In the genomic region with DNA sequence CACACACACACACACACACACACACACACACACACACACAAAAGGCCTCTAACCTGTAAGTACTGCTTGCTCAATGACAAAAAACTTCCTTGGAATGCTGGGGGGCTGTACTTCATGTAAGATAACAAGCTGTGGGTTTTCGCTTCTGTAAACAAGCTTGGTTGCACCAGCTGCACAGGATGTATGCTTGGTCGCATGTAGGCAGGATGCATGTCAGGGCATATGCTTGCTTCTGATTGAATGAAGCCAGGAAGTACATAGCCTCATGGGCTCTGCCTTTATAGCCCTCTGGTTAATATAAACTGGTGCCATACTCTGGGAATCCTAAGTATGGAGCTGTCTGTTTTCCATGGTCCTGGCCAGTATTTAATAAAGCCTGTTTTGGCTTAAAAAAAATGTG, we compare ENCODE assay signal across 20 mouse cellular contexts. TPM values are rescaled to one million over a fixed set of nuclear protein-coding genes. Genes with fewer than 3 reads are reported as not detected.
A peak's percentile ranks its signal among the peaks of the same experiment; 100 is the strongest.
DNase-seq lines count a peak whose midpoint lies in the region; ATAC-seq and TF ChIP-seq lines count a peak whose summit lies in the region.
"Had no signal": no experiment of that assay in that cellular context is flagged by ENCODE, and none has a peak within 500 bp of the region (broad histone marks: within the 10 kb centered on the region; RNA-seq: fewer than 3 reads in every experiment).

No protein-coding gene starts in this region.

- H3K27ac ChIP-seq in liver, postnatal 0 days (ENCODE audit: low read depth): no peak overlapping the region
- H3K27ac ChIP-seq in liver, embryonic 12.5 days: no peak overlapping the region
- H3K27ac ChIP-seq: embryonic facial prominence, embryonic 13.5 days; forebrain, embryonic 12.5 days; hindbrain, embryonic 10.5 days; hindbrain, embryonic 14.5 days had no signal

- WGBS in liver, postnatal 0 days (ENCODE audit: insufficient replicate concordance): 75% methylated on average over 2 of the region's 2 CpGs
- WGBS in liver, embryonic 12.5 days (ENCODE audit: insufficient replicate concordance): 77% methylated on average over 2 of the region's 2 CpGs

- H3K9me3 ChIP-seq in liver, postnatal 0 days (ENCODE audit: low read length): no peaks in the 10 kb centered on the region
- no peaks in the 10 kb centered on the region; the same call in 1 of the 2 replicates for H3K9me3 ChIP-seq in liver, embryonic 12.5 days (replicated peaks)
- H3K9me3 ChIP-seq: embryonic facial prominence, embryonic 13.5 days; forebrain, embryonic 12.5 days; hindbrain, embryonic 10.5 days had no signal

- CTCF ChIA-PET in Patski (lab: Charles Lee): interaction anchor here (1.0 to 1.8 kb wide), 3 partner anchors 15 to 1219 kb away, joined by 3 to 7 read pairs (median 3); no protein-coding TSS in a partner anchor

- no peak overlapping the region for H3K9ac ChIP-seq in liver, postnatal 0 days (replicated peaks)
- no peak overlapping the region for H3K9ac ChIP-seq in liver, embryonic 12.5 days
- H3K9ac ChIP-seq: embryonic facial prominence, embryonic 13.5 days; forebrain, embryonic 12.5 days; forebrain, postnatal 0 days; heart, embryonic 12.5 days; hindbrain, embryonic 14.5 days had no signal

- TF ChIP-seq CTCF in liver, postnatal 0 days (IDR thresholded peaks at IDR 0.05; ENCODE audit: low read depth): no peak
- no peak for TF ChIP-seq CTCF in Patski (IDR thresholded peaks at IDR 0.05)

- no peak for TF ChIP-seq EP300 in liver, postnatal 0 days (IDR thresholded peaks at IDR 0.05; ENCODE audit: low read depth)

- no peaks in the 10 kb centered on the region for H3K27me3 ChIP-seq in liver, postnatal 0 days (ENCODE audit: insufficient read depth, low read length)
- no peaks in the 10 kb centered on the region for H3K27me3 ChIP-seq in liver, embryonic 12.5 days (replicated peaks)
- no peaks in the 10 kb centered on the region for H3K27me3 ChIP-seq in Patski
- H3K27me3 ChIP-seq: embryonic facial prominence, embryonic 13.5 days; forebrain, embryonic 12.5 days; heart, embryonic 12.5 days had no signal

- H3K4me1 ChIP-seq in liver, postnatal 0 days (ENCODE audit: insufficient read depth): no peaks in the 10 kb centered on the region
- 0 out of 2 replicates have a peak, but pooled peaks cover 8% of the 10 kb centered on the region for H3K4me1 ChIP-seq in liver, embryonic 12.5 days
- H3K4me1 ChIP-seq: embryonic facial prominence, embryonic 13.5 days; forebrain, embryonic 12.5 days; heart, embryonic 12.5 days; hindbrain, embryonic 10.5 days had no signal

- DNase-seq in liver, postnatal 0 days: peak; percentile 27
- DNase-seq in 416B (ENCODE audit: low read depth) (peak; percentile 26), Patski (ENCODE audit: low read depth, low spot score) (peak; percentile 30), MN1 (ENCODE audit: low spot score) (no peak)
- peak; percentile 55 to 66 for DNase-seq in B cell, adult 2 months
- no peak for DNase-seq in lung, postnatal 36 days
- DNase-seq: adrenal gland, postnatal 14 days; cerebellum, adult 11-12 months; cerebellum, adult 9-10 months; cerebellum, postnatal 36 days; forebrain, postnatal 0 days; gastrocnemius, postnatal 25 days had no signal

- peak; percentile 45; the same call in 1 of the 2 replicates for ATAC-seq in liver, postnatal 0 days
- ATAC-seq in liver, embryonic 12.5 days: no peak
- peak; percentile 72 for ATAC-seq in Patski
- ATAC-seq: activated CD4-positive, CD25-positive, alpha-beta regulatory T cell, adult 4 months; forebrain, postnatal 0 days had no signal

- POLR2A ChIA-PET in Patski (lab: Charles Lee): no interaction called here

- H3K4me3 ChIP-seq in liver, postnatal 0 days (ENCODE audit: low read depth, low read length): no peak overlapping the region
- no peak overlapping the region for H3K4me3 ChIP-seq in liver, embryonic 12.5 days
- H3K4me3 ChIP-seq: embryonic facial prominence, embryonic 13.5 days; forebrain, embryonic 12.5 days; heart, embryonic 12.5 days; hindbrain, embryonic 10.5 days had no signal

- no peaks in the 10 kb centered on the region for H3K36me3 ChIP-seq in liver, postnatal 0 days (replicated peaks; ENCODE audit: insufficient read depth, low read length)
- no peaks in the 10 kb centered on the region for H3K36me3 ChIP-seq in liver, embryonic 12.5 days
- H3K36me3 ChIP-seq: embryonic facial prominence, embryonic 13.5 days; forebrain, embryonic 12.5 days; heart, embryonic 12.5 days; hindbrain, embryonic 10.5 days had no signal

- in situ Hi-C loops in Patski (cut with MboI; ENCODE audit: low pct_unique_long_range_greater_than_20kb): no loop called here

- no peak overlapping the region for H3K4me2 ChIP-seq in liver, postnatal 0 days (ENCODE audit: low read depth, low read length)
- no peak overlapping the region for H3K4me2 ChIP-seq in liver, embryonic 12.5 days
- H3K4me2 ChIP-seq: embryonic facial prominence, embryonic 13.5 days; forebrain, embryonic 12.5 days; heart, embryonic 12.5 days; hindbrain, embryonic 14.5 days had no signal

RNA-seq across cellular contexts. Expression of a gene that starts 17.3 kb away (rescaled TPM):
- polyA plus RNA-seq in liver, postnatal 0 days (2015; fragmentation: Nextera tagmentation; extraction: Ambion mirVana): 11.0 and 12.7 TPM in 2 replicates
- 1.6 and 2.3 TPM in 2 replicates for polyA plus RNA-seq in liver, embryonic 12.5 days (2016; fragmentation: Nextera tagmentation; extraction: Ambion mirVana)
- not detected for polyA plus RNA-seq in Patski (2021)
- polyA plus RNA-seq: C2C12 had no signal

RNA-seq across cellular contexts. Expression of a gene that starts 34.3 kb away (rescaled TPM):
- 9.0 and 9.9 TPM in 2 replicates for polyA plus RNA-seq in liver, postnatal 0 days (2015; fragmentation: Nextera tagmentation; extraction: Ambion mirVana)
- polyA plus RNA-seq in liver, embryonic 12.5 days (2016; fragmentation: Nextera tagmentation; extraction: Ambion mirVana): 16.8 and 17.7 TPM in 2 replicates
- 74.6 TPM for polyA plus RNA-seq in Patski (2021)

Comparison
In these comparisons a context has a peak if more than half of its experiments do, and no peak if none do; other contexts are left out.
1. DNase-seq: peak in liver, postnatal 0 days (single experiment), 416B (single experiment), B cell, adult 2 months (2 of 2) and Patski (single experiment); none in MN1 (single experiment) and lung, postnatal 36 days (single experiment).